Mouse (Mus musculus) intestine, embryonic 14.5 days (tissue): ENCODE results near the gene Wdr63. TPM values are rescaled to one million over a fixed set of nuclear protein-coding genes. Genes with fewer than 3 reads are reported as not detected.

ENCODE experiments used
- ATAC-seq: fragments of 200-750 bp; cut with Nextera tagmentation; replicated peaks from 2 replicates; pipeline ENCODE4 v1.8.0; 2017; ENCODE audit warnings: low read depth, moderate number of reproducible peaks, moderate TSS enrichment, moderate library complexity; ENCODE audit not compliant: low FRiP score, low TSS enrichment
- DNase-seq: peaks from one replicate; pipeline ENCODE4 v3.0.0-alpha.2; 2018; ENCODE audit warnings: low spot score
- H3K27ac ChIP-seq: fragments of 300-500 bp; sonication (generic); 2 replicates; pipeline ENCODE4 v1.5.1; 2014; ENCODE audit warnings: low read depth, mild to moderate bottlenecking, control low read depth
- H3K27me3 ChIP-seq: fragments of 300-500 bp; sonication (generic); replicated peaks from 2 replicates; pipeline ENCODE4 v1.6.1; 2014; ENCODE audit warnings: low read length, control low read depth; ENCODE audit not compliant: control insufficient read depth, insufficient read depth
- H3K36me3 ChIP-seq: fragments of 300-500 bp; sonication (generic); 2 replicates; pipeline ENCODE4 v1.6.1; 2014; ENCODE audit warnings: low read length, control low read depth; ENCODE audit not compliant: control insufficient read depth, insufficient read depth
- H3K4me1 ChIP-seq: fragments of 300-500 bp; sonication (generic); replicated peaks from 2 replicates; pipeline ENCODE4 v1.6.1; 2014; ENCODE audit warnings: low read length, control low read depth, mixed read lengths; ENCODE audit not compliant: control insufficient read depth, insufficient read depth
- H3K4me2 ChIP-seq: fragments of 300-500 bp; sonication (generic); 2 replicates; pipeline ENCODE4 v1.6.1; 2014; ENCODE audit warnings: low read length
- H3K4me3 ChIP-seq: fragments of 300-500 bp; sonication (generic); 2 replicates; pipeline ENCODE4 v1.5.1; 2014; ENCODE audit warnings: low read depth, low read length, control low read depth, mixed read lengths
- H3K9ac ChIP-seq: fragments of 300-500 bp; sonication (generic); 2 replicates; pipeline ENCODE4 v1.6.1; 2014; ENCODE audit warnings: mild to moderate bottlenecking, low read length
- H3K9me3 ChIP-seq: fragments of 300-500 bp; sonication (generic); 2 replicates; pipeline ENCODE4 v1.6.1; 2016; ENCODE audit warnings: low read length, control low read depth; ENCODE audit not compliant: control insufficient read depth
- WGBS: fragments of 180-500 bp; shearing (Covaris S2); extraction: QIAGEN DNeasy Blood & Tissue Kit; methylation state at CpG from one replicate; pipeline ENCODE4 v1.1.7; 2014; 5-methylcytosine and 5-hydroxymethylcytosine counted together
- polyA plus RNA-seq: library from polyadenylated mRNA; unstranded; fragments of >200 nt; fragmentation: Nextera tagmentation; extraction: Ambion mirVana; gene quantifications from 2 replicates; pipeline ENCODE4 v1.2.1, GENCODE M21; 2014

The Wdr63 gene
- polyA plus RNA-seq, 1 experiment from 2014 or later = not detected

GRCm38 (mm10) chr3:146135417-146135816, 27.5 kb upstream of the Wdr63 start:
- no peaks in the 10 kb centered on the region for H3K36me3 ChIP-seq
- H3K27ac ChIP-seq = no peak overlapping the region
- no peaks in the 10 kb centered on the region for H3K9me3 ChIP-seq
- no peaks in the 10 kb centered on the region for H3K27me3 ChIP-seq
- no peaks in the 10 kb centered on the region for H3K4me1 ChIP-seq
- 95% methylated on average over 2 of the region's 2 CpGs for WGBS
- H3K4me3 ChIP-seq = no peak overlapping the region
- ATAC-seq (no peak), DNase-seq (no peak)
- H3K4me2 ChIP-seq = no peak overlapping the region
- H3K9ac ChIP-seq = no peak overlapping the region

- Histone ChIP-seq H3K9ac (no peak overlapping the region), H3K9me3 (no peaks in the 10 kb centered on the region), H3K4me1 (no peaks in the 10 kb centered on the region), H3K4me2 (no peak overlapping the region), H3K27ac (no peak overlapping the region), H3K36me3 (no peaks in the 10 kb centered on the region), H3K27me3 (no peaks in the 10 kb centered on the region), H3K4me3 (no peak overlapping the region)
- whole genome bisulfite sequencing = 60% methylated on average over 9 of the region's 9 CpGs
- DNase-seq = no peak
- ATAC-seq = no peak
These were observed 26.9 kb upstream of the Wdr63 start for GRCm38 (mm10) chr3:146134834-146135233.

GRCm38 (mm10) chr3:146127205-146127604, 19.3 kb upstream of the Wdr63 start:
- no peak for ATAC-seq
- no peaks in the 10 kb centered on the region for H3K36me3 ChIP-seq
- no peak overlapping the region for H3K9ac ChIP-seq
- no peaks in the 10 kb centered on the region for H3K27me3 ChIP-seq
- no peak for DNase-seq
- no peaks in the 10 kb centered on the region for H3K9me3 ChIP-seq
- H3K4me1 ChIP-seq = no peaks in the 10 kb centered on the region
- no peak overlapping the region for H3K4me3 ChIP-seq
- H3K27ac ChIP-seq = no peak overlapping the region
- H3K4me2 ChIP-seq = no peak overlapping the region
- WGBS = 70% methylated on average over 6 of the region's 6 CpGs

GRCm38 (mm10) chr3:146123464-146123825, 15.5 kb upstream of the Wdr63 start:
- Histone ChIP-seq H3K27ac (no peak overlapping the region), H3K36me3 (no peaks in the 10 kb centered on the region), H3K4me3 (no peak overlapping the region), H3K4me1 (0 out of 2 replicates have a peak, but pooled peaks cover 3% of the 10 kb centered on the region), H3K9ac (no peak overlapping the region), H3K27me3 (no peaks in the 10 kb centered on the region), H3K4me2 (no peak overlapping the region), H3K9me3 (no peaks in the 10 kb centered on the region)
- DNase-seq (no peak), ATAC-seq (no peak)
- WGBS = 81% methylated on average over 9 of the region's 9 CpGs

- Histone ChIP-seq H3K27me3 (peaks cover 3% of the 10 kb centered on the region; the same call in 1 of the 2 replicates), H3K9ac (no peak overlapping the region), H3K9me3 (no peaks in the 10 kb centered on the region), H3K4me1 (0 out of 2 replicates have a peak, but pooled peaks cover 3% of the 10 kb centered on the region), H3K4me3 (no peak overlapping the region), H3K36me3 (no peaks in the 10 kb centered on the region), H3K27ac (no peak overlapping the region), H3K4me2 (no peak overlapping the region)
- DNase-seq (no peak), ATAC-seq (no peak)
- 80% methylated on average over 8 of the region's 8 CpGs for WGBS
These were observed 15.0 kb upstream of the Wdr63 start for GRCm38 (mm10) chr3:146122807-146123463.

GRCm38 (mm10) chr3:146122125-146122420, 14.1 kb upstream of the Wdr63 start:
- no peaks in the 10 kb centered on the region for H3K9me3 ChIP-seq
- ATAC-seq = no peak
- H3K4me1 ChIP-seq = 0 out of 2 replicates have a peak, but pooled peaks cover 3% of the 10 kb centered on the region
- H3K4me3 ChIP-seq = no peak overlapping the region
- DNase-seq = no peak
- H3K27me3 ChIP-seq = peaks cover 11% of the 10 kb centered on the region
- peak overlapping the region; percentile 22 for H3K9ac ChIP-seq
- 52% methylated on average over 3 of the region's 3 CpGs for WGBS
- H3K4me2 ChIP-seq = peak overlapping the region; percentile 41
- H3K27ac ChIP-seq = no peak overlapping the region
- H3K36me3 ChIP-seq = no peaks in the 10 kb centered on the region

GRCm38 (mm10) chr3:146121310-146122124, 13.6 kb upstream of the Wdr63 start:
- H3K36me3 ChIP-seq = no peaks in the 10 kb centered on the region
- WGBS = 11% methylated on average over 25 of the region's 25 CpGs
- 0 out of 2 replicates have a peak overlapping the region, but pooled peaks have one; percentile 5 for H3K27ac ChIP-seq
- peak overlapping the region; percentile 25 for H3K4me3 ChIP-seq
- 0 out of 2 replicates have a peak, but pooled peaks cover 3% of the 10 kb centered on the region for H3K4me1 ChIP-seq
- peak overlapping the region; percentile 22 for H3K9ac ChIP-seq
- DNase-seq (peak; percentile 80), ATAC-seq (peak; percentile 65)
- H3K9me3 ChIP-seq = no peaks in the 10 kb centered on the region
- H3K4me2 ChIP-seq = peak overlapping the region; percentile 41
- H3K27me3 ChIP-seq = peaks cover 17% of the 10 kb centered on the region

GRCm38 (mm10) chr3:146117997-146118457, 10.1 kb upstream of the Wdr63 start:
- H3K4me3 ChIP-seq = 0 out of 2 replicates have a peak overlapping the region, but pooled peaks have one; percentile 26
- DNase-seq (no peak), ATAC-seq (no peak)

More at GRCm38 (mm10) chr3:146117997-146118457, 10.1 kb upstream of the Wdr63 start:
- WGBS = 58% methylated on average over 9 of the region's 9 CpGs
- H3K4me1 ChIP-seq = 0 out of 2 replicates have a peak, but pooled peaks cover 3% of the 10 kb centered on the region
- H3K4me2 ChIP-seq = peak overlapping the region; percentile 50; the same call in 1 of the 2 replicates
- H3K36me3 ChIP-seq = no peaks in the 10 kb centered on the region
- no peak overlapping the region for H3K27ac ChIP-seq
- no peaks in the 10 kb centered on the region for H3K9me3 ChIP-seq
- no peak overlapping the region for H3K9ac ChIP-seq
- H3K27me3 ChIP-seq = peaks cover 18% of the 10 kb centered on the region
